Mouse (Mus musculus): ENCODE measurements around the gene Esp31.

Gene Esp31

DNA sequence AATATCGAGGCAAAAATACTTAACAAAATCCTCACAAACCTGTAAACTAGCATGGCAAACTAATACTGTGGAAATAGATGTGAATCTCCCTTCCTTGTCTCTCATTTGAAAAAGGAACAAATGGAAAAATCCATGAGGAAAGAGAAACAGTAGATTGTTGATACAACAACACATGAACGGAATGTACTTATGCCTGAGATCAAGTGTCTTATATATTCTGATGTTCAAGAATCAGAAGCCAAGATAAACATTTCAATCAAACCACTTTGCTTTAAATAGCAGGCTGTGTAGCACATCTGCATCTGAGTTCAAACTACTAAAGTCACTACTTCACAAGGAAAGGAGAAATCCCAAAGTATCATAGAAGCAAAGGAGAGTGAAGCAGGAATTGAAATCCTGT is at the start of gene Esp31:
Gene Esp31, plus strand, starts transcription at position 301 of the 400 bp plus-strand sequence.
- no peak for DNase-seq

Measured in kidney, postnatal 14 days (tissue).